Mouse (Mus musculus): ENCODE measurements at regions not wholly inside any gene's neighbourhood (a gene's known extent, or its start where the extent isn't known, plus 50 kb on each side); places are given as distances from the start of the nearest gene placed in this dataset.

DNA sequence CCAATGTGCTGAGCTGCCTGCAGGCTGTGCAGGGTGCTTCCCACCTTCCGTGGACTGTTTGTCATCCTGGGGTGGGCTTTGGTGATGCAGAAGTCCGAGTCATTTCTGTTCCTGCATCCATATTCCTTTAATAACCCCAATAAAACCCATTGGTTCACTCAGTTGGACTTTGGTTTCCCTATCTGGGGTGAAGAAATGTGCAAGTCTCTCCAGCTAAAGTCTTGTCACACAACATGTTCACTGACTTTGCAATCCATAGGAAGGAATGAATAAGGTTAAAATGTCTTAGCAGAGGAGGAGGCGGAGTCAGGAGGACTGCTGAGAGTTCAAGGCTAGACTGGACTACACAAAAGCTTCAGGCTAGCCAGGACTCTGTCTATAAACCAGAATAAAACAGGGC is 300.5 kb downstream of the 4933412E24Rik start:
- no peak for TF ChIP-seq CTCF (IDR thresholded peaks at IDR 0.05; ENCODE audit: low read depth)
- Histone ChIP-seq H3K9me3 (ENCODE audit: control insufficient read depth) (no peaks in the 10 kb centered on the region), H3K27me3 (replicated peaks; ENCODE audit: control insufficient read depth, insufficient read depth, low read length) (no peaks in the 10 kb centered on the region), H3K4me1 (replicated peaks; ENCODE audit: control insufficient read depth, insufficient read depth, low read length) (no peaks in the 10 kb centered on the region; the same call in 1 of the 2 replicates), H3K36me3 (ENCODE audit: control insufficient read depth, insufficient read depth) (no peaks in the 10 kb centered on the region), H3K27ac (ENCODE audit: low read depth, low read length) (no peak overlapping the region; the same call in 1 of the 2 replicates), H3K4me2 (replicated peaks; ENCODE audit: low read depth) (no peak overlapping the region), H3K9ac (ENCODE audit: low read depth, low read length) (no peak overlapping the region), H3K4me3 (ENCODE audit: low read depth, low read length) (no peak overlapping the region)
- ATAC-seq, result peak; percentile 67
- 47% methylated on average over 3 of the region's 3 CpGs for WGBS

DNA sequence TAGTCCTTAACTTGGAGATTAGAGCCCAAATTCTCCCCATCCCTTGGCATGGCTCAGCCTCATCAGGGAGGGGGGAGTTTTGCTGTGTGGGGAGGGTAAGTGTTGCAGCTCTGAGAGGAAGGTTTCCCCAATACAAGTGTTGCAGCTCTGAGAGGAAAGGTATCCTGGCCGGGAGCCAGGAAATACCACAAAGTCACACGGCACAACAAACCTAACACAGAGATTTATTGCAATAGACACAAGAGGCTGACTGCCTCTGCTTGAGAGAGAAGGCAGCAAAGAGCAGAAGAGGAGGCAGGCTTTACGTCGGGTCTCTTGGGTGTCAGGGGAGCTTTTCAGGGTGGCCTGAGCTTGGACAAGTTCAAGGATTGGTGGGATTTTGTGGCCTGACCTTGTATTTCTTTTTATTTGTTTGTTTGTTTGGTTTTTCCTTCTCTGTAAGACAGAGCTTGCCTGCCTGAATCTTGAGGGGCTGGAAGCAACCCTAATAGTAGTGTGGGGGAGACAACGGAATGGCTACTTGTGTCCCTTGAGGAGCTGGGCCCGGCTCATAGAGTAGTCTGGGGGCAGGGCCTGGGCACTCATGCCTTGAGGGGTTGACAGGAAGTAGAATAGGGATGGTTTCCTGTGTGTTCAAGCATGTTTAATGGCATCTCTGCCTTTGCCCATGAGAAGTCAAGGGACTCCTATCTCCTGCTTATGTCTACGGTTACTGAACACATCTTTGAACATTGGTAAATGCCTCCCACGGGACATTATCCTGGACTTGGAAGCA is 302.3 kb downstream of the 4933412E24Rik start:
- no peaks in the 10 kb centered on the region for H3K36me3 ChIP-seq (ENCODE audit: control insufficient read depth, insufficient read depth)
- H3K27me3 ChIP-seq (replicated peaks; ENCODE audit: control insufficient read depth, insufficient read depth, low read length), result no peaks in the 10 kb centered on the region
- WGBS, result 61% methylated on average over 8 of the region's 8 CpGs
- no peak overlapping the region for H3K4me2 ChIP-seq (replicated peaks; ENCODE audit: low read depth)
- no peak overlapping the region for H3K27ac ChIP-seq (ENCODE audit: low read depth, low read length)
- no peak overlapping the region for H3K9ac ChIP-seq (ENCODE audit: low read depth, low read length)
- TF ChIP-seq CTCF (IDR thresholded peaks at IDR 0.05; ENCODE audit: low read depth), result no peak
- H3K4me1 ChIP-seq (replicated peaks; ENCODE audit: control insufficient read depth, insufficient read depth, low read length), result no peaks in the 10 kb centered on the region
- H3K4me3 ChIP-seq (ENCODE audit: low read depth, low read length), result no peak overlapping the region
- no peak for ATAC-seq
- H3K9me3 ChIP-seq (ENCODE audit: control insufficient read depth), result no peaks in the 10 kb centered on the region

DNA sequence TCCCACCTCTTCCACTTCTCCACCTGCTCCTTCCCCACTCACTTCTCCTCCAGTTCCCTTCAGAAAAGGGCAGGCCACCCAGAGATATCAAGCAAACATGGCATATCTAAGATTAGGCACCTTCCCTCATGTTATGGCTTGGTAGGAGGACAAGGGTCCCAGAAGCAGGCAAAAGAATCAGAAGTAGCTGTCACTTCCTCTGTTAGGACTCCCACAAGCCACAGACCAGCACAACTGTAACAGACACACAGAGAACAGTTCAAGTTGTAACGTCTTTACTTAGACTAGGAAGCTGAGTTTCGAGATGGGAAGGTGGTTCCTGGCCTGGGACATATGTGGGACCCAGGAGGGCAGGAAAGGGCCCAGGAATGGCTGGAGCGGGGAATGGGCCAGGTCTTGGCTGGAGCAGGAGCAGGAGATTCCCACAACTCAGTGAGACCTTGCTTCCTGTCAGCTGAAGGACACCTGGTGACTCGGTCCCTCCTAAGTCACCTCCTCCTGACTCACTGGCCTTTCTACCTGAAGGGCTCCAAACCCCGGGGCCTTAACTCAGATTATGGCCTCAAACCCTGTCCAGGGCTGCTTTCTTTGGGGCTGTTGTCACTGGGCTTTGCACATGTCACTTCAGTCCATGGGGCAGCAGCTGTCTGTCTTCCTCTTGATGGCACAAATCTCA is 304.2 kb downstream of the 4933412E24Rik start:
- Histone ChIP-seq H3K36me3 (ENCODE audit: control insufficient read depth, insufficient read depth) (no peaks in the 10 kb centered on the region), H3K4me2 (replicated peaks; ENCODE audit: low read depth) (no peak overlapping the region), H3K4me3 (ENCODE audit: low read depth, low read length) (no peak overlapping the region), H3K27ac (ENCODE audit: low read depth, low read length) (no peak overlapping the region), H3K9me3 (ENCODE audit: control insufficient read depth) (no peaks in the 10 kb centered on the region), H3K4me1 (replicated peaks; ENCODE audit: control insufficient read depth, insufficient read depth, low read length) (no peaks in the 10 kb centered on the region), H3K27me3 (replicated peaks; ENCODE audit: control insufficient read depth, insufficient read depth, low read length) (no peaks in the 10 kb centered on the region), H3K9ac (ENCODE audit: low read depth, low read length) (no peak overlapping the region)
- no peak for TF ChIP-seq CTCF (IDR thresholded peaks at IDR 0.05; ENCODE audit: low read depth)
- WGBS, result 75% methylated on average over 5 of the region's 5 CpGs
- no peak for ATAC-seq

DNA sequence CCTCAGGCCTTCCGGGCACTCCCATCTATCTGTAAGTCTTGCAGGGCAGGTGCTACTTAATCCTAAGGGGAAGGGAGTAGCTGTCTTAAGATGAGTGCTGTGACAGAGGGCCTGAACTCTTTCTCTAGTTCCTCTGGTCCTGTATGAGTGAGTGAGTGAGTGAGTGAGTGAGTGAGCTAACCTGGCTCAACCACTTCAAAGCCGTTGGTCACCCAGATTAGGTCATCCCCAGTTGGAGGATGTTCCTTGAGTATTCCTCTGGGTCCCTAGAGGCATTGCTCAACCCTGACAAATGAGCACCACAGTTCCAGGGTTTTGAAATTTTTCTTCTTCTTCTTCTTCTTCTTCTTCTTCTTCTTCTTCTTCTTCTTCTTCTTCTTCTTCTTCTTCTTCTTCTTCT is 306.5 kb downstream of the 4933412E24Rik start:
- Histone ChIP-seq H3K9me3 (ENCODE audit: control insufficient read depth) (no peaks in the 10 kb centered on the region), H3K4me3 (ENCODE audit: low read depth, low read length) (no peak overlapping the region), H3K36me3 (ENCODE audit: control insufficient read depth, insufficient read depth) (no peaks in the 10 kb centered on the region), H3K4me2 (replicated peaks; ENCODE audit: low read depth) (no peak overlapping the region), H3K27ac (ENCODE audit: low read depth, low read length) (no peak overlapping the region), H3K4me1 (replicated peaks; ENCODE audit: control insufficient read depth, insufficient read depth, low read length) (no peaks in the 10 kb centered on the region), H3K9ac (ENCODE audit: low read depth, low read length) (no peak overlapping the region), H3K27me3 (replicated peaks; ENCODE audit: control insufficient read depth, insufficient read depth, low read length) (no peaks in the 10 kb centered on the region)
- TF ChIP-seq CTCF (IDR thresholded peaks at IDR 0.05; ENCODE audit: low read depth), result no peak
- ATAC-seq, result no peak
- 88% methylated on average over 2 of the region's 2 CpGs for WGBS

DNA sequence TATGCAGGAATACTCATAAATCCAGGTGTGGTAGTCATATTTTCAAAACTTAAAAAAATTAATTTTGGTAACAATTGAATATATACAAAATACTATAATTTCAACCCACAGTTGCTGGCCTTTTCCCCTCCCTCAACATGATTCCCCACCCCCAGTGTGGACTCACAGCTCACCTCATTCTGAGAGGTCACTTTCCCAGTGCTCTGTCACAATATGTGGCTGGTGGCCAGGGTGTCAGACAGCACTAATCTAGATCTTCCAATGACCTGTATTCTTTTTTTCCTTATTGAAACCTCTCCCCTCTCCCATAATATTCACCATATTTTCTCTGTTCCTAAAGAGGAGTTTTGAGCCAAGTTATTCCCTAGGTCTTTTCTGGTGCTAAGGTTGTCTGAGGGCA is 308.0 kb downstream of the 4933412E24Rik start:
- no peaks in the 10 kb centered on the region for H3K9me3 ChIP-seq (ENCODE audit: control insufficient read depth)
- H3K4me1 ChIP-seq (replicated peaks; ENCODE audit: control insufficient read depth, insufficient read depth, low read length), result no peaks in the 10 kb centered on the region
- H3K36me3 ChIP-seq (ENCODE audit: control insufficient read depth, insufficient read depth), result no peaks in the 10 kb centered on the region
- no peak overlapping the region for H3K9ac ChIP-seq (ENCODE audit: low read depth, low read length)
- no peak overlapping the region for H3K4me3 ChIP-seq (ENCODE audit: low read depth, low read length)
- no peaks in the 10 kb centered on the region for H3K27me3 ChIP-seq (replicated peaks; ENCODE audit: control insufficient read depth, insufficient read depth, low read length)
- no peak overlapping the region for H3K27ac ChIP-seq (ENCODE audit: low read depth, low read length)
- no peak for TF ChIP-seq CTCF (IDR thresholded peaks at IDR 0.05; ENCODE audit: low read depth)
- no peak for ATAC-seq
- no peak overlapping the region for H3K4me2 ChIP-seq (replicated peaks; ENCODE audit: low read depth)

DNA sequence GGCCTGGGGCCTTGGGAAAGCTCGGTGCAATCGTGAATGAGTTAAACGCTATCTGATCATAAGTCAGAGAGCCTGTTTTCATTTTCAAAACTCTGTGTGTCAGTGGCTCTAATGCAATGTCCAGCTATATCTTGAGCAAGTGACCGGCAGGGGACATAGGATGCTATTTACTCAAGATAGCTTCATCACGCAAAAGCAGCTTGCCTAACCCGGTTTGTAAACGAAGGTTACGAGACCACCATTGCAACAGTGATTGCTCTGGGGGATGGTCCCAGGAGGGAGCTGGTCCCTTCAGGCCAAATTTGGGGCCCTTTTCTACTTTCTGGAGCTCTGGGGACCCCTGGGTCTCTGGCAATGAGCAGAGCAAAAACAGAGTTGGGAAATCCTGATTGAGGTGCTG is 309.3 kb downstream of the 4933412E24Rik start:
- Histone ChIP-seq H3K4me2 (replicated peaks; ENCODE audit: low read depth) (no peak overlapping the region), H3K9ac (ENCODE audit: low read depth, low read length) (no peak overlapping the region), H3K9me3 (ENCODE audit: control insufficient read depth) (no peaks in the 10 kb centered on the region), H3K27me3 (replicated peaks; ENCODE audit: control insufficient read depth, insufficient read depth, low read length) (no peaks in the 10 kb centered on the region), H3K4me3 (ENCODE audit: low read depth, low read length) (no peak overlapping the region), H3K4me1 (replicated peaks; ENCODE audit: control insufficient read depth, insufficient read depth, low read length) (no peaks in the 10 kb centered on the region), H3K27ac (ENCODE audit: low read depth, low read length) (no peak overlapping the region), H3K36me3 (ENCODE audit: control insufficient read depth, insufficient read depth) (no peaks in the 10 kb centered on the region)
- 53% methylated on average over 8 of the region's 8 CpGs for WGBS
- no peak for ATAC-seq
- no peak for TF ChIP-seq CTCF (IDR thresholded peaks at IDR 0.05; ENCODE audit: low read depth)
